Mouse (Mus musculus) lung, postnatal 4 days (tissue): ENCODE measurements around the gene Meis1.

Experiments
- DNase-seq, 2 experiments: peaks; one replicate each; pipeline ENCODE4 v3.0.0; 2021

The Meis1 gene

DNA sequence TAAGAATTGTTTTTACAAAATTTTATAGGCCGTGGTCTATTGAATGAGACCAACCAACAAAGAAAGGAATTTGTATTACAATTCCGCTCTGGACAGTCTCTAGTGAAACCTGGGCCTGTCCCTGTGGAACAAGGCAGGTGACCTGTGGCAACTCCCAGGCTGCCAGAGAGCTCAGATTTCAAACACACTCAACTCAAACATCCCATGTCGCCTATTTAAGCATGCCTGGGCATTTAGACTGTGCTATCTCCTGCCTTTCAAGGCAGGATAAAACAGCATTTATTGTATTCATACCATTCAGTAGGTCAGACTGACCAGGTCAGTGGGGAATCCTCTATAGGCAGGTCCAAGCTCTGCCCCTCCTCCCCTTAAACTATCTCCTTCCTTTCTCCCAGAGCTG, 73.0 kb downstream of the Meis1 start:
- no peak for DNase-seq

DNA sequence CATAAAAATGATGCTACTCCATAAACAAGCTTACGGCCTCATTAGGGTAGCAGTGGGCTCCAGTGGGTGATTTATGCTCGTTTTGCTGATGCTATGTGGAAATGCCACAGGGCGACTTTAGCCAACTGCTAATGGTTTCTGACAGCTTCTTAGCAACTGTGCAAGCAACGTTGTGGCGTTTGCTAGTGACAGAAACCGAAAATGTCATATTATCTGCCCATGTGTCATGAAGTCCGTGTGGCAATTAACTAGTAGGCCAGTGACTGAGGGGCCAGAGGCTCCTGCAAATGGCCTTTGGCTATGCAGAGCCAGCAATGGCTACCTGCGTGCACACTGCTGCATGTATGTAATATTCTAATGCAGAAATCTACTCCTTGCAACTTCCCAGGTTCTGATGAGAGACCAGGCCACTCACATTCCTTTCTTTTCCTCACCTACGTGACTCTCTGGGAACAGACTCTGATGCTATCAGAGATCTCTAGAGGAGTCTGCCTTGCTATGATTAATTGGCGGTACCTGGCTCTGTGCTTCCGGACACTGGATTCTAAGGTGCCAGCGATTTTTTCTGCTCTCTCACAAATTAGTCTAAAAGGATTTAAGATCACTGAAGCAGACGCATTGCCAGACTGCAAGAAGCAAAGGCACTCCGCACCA, 73.7 kb downstream of the Meis1 start:
- DNase-seq: no peak

DNA sequence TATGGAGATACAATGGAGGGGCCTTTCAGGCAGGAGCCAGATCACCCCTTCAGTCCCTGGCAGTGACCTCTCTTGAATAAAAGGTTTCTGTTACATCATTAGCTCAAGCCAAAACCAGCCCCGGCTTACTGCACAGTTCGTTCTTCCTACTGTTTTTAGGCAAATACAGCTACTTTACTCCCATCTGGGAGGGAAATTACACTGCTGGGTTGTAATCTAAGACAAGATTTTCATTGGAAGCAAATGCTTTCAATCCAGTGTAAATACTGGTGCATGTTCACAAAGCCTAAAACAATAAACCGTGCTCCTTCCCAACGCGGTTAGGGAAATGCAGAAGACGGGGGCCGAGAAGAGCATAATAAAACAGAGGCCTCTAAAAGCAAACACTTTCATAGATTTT, 74.6 kb downstream of the Meis1 start:
- no peak for DNase-seq

DNA sequence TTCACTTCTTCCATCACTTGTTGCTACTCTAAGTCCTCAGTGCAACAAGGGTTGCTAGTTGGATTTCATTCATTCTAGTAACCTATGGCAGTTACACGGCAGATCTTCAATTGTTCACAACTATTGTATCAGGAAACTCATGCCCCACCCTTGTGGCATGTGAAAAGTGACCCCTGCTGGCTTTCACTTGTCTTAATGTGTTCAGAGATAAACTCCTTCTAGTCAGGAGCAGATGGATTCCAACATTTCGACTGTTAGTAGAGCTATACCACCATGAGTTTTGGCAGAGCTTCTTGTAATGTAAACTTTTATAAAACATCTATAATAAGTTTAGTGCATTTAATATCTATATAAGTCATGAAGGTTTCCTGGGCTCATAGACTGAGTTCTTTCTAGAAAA, 75.8 kb downstream of the Meis1 start:
- no peak for DNase-seq

DNA sequence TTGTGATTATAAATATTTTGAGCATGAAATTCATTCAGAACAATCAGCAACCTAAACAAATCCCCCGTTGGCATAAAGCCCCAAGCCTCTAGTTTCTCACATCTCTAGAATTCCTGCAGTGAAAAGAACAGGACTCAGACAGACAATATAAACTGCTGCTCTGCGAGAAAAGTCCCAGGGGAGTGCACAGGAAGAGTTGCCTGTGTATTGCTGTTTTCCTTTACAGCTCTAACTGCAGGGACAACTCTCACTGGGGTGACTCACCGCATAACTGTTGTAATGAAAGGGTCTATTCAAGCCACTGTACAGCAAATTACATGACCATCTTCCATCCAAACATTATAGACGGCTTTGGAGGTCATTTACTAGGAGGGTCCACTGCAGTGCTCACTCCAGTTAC, 77.9 kb downstream of the Meis1 start:
- no peak for DNase-seq

DNA sequence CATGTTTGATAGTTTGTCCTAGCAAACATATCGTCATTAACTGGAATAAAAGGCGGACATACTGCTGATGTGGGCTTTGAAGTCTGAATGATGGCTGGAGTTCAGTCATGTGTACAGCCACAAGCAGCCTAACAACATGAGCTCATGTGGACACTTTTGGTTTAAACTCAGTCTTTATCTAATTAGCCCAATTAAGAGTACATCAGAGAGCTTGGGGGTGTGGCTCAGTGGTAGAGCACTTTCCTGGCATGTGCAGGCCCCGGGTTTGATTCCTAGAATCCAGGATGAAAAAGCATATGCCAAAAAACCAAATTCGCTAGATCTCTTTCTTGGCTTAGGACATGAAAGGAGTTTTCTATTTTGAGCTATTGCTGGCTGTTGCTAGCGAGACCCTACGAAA, 83.9 kb downstream of the Meis1 start:
- no peak for DNase-seq

DNA sequence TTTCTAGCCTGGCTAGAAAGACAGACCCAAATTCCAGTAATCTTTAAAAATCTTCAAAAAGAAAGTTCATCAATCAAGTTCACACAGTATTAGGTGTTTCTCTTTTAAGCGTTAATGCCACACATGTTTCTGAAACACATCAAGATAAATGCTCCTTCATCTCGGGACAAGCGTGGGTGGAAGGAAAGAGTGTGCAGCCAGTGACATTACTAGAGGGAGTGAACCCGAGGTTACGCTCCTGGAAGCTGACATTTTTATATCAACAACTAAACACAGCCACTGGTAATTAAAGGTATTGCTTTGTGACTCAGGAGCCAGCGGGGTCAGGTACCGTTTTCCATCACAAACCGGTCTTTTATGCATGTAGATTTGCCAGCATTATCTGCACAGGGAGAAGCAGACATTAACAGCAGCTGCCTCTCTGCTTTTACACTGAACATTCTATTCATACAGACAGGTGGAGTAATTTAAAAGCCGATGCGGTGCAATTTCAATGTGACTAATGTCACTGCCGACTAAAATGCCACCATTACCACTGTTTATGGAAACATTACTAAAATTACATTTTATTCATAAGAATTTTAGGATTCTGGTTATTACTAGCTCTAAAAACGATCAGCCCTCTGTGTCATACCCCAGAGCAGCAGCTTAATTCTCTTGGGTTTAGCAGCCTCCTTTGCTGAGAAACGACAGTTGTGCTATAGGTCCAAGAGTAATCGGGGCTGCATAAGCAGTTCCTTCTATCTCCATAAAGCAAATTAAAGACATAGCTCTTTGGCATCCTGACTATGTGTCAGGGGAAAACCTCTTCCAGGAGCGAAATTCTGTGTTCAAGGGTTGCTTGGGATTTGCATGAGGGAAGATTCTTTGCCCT, 87.5 kb downstream of the Meis1 start:
- DNase-seq: no peak

DNA sequence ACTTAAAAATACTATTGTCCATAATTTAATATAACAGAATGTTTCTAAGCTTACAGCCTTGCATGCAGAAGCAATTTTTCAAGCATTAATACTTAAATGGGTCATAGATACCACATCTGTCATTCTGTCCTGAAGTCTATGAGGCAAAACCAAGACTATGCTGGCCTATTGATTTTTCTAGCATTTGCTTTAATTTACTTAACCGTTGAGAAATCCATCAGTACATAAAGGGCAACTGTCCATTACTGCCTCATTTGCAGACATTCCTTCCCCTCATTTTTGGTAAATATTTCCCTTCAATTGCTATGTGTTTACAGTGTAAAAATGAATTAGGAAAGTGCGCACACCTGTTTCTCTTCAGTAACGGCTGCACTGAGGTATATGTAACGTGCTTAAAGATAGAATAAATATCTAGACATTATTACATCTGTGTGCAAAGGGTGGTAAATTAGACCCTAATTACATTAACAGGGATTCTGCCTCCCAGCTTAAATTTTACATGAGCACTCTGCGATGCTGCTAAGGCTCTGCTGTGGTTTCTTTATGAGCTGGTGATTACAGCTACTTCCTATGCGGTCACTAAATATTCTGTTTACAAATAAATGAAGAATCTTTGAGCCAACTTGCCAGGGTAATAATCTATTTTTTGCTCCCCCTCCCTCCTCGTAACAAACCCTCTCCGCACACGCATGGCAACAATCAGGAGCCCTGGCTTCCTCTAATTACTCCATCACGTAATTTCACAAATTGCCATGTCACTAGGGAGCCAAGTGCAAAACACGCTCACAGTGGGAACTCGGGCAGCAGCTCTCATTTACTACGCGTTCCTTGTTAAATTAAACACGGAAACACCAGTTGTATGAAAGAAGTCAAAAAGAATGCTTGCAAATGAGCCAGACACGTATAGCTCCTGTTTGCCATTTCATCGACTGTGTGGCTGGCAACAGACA, 88.7 kb downstream of the Meis1 start:
- no peak for DNase-seq

DNA sequence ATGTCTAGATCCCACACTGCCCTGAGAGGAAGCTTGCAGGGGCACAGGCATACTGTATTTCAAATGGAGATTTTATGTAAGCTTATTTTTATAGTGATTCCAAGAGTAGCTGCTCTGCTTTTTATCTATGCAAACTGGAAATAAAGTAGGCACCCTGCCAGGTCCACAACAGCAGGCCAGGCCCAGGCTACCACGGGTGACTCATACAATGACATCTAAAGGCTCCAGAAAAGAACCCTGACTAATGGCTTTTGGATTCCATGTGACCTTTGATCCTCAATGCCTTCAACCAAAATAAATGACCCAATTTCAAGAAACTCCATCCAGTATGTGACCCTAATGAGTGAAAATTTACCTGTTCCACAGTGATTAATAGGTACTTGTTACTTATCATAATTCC, 91.4 kb downstream of the Meis1 start:
- DNase-seq: peak; percentile 28 to 34

DNA sequence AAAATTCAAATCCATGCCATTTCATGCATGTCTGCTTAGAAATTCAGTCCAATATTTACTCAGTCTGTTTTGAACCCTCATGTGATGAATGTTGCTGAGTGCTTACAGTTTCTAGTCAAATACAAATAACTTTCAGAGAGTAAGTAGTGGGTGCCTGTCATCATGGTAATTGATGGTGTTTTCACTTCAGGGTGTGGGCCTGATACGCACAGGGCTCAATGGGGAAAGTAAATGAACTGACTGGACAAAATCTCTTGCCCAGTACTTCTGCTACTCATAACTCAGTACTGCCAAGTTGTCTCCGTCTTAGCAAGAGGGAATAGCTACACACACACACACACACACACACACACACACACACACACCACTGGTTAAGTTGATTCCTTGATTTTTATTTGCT, 92.0 kb downstream of the Meis1 start:
- DNase-seq: no peak

DNA sequence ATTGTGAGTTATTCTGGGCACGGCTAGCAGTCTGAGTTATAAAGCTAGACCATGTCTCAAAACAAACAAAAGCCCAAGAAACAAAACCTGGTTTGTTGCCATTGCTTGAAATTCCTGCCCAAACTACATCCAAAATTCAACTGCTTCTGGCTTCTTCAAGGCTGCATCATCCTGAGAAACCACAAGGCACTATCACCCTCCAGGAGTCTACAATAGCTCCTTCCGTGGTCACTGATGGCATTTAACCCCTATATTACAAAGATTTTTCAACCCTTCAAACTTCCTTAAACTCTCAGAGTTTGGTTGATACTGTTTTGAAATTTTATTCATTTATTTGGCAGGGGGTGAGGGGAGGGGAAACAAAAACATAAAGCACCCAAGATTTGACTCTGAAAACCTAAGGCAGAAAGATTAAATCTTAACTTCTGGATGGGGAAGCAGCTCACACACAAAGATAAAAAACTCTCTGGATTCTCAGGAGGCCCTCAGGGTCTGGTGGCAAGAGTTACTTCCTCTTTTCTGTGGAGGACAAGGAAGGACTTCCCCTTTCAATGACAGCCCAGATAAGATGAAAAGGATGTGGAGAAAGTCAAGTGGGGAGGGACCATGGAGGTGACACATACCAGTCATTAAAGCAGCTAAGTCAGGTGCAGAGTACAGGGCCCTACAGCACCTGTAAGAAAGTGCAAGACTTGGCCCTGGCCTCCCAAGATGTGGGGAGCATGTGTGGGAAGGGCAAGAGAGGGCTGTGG, 94.0 kb downstream of the Meis1 start:
- no peak for DNase-seq

DNA sequence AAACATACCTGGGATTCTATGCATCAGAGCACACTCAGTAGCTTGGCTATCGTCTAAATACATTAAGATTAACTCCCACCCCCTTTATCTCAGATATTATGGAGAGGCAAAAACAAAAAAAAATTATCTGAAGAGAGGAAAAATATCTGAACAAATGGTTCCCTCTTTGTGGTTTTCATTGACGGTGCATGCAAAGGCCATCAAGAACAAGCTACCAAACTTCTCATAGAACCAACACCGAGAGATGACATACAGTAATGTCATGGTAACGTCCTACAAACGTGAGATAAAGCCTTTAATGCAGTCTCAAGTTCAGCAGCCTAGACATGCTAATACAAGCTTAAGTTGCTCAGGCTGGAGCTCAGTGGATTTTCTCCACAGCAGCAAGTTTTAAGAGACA, 95.5 kb downstream of the Meis1 start:
- no peak for DNase-seq

DNA sequence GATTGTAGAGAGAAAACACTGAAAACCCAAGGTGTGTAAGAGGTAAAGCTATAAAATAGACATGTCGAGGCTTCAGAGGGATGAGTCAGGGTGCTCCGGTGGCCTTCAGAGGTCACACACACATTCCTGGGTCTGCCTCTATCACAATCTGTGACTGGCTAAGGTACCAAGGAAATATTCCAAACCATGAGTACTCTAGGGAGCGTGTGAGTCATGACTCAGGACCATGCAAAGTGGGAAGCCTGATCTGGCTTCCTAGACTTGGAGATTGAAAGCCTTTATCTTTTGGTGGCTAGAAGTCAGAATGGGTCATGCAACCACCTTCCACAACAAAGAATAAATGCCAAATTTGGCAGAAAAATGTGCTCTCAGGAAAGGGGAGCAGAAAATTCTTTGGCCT, 98.1 kb downstream of the Meis1 start:
- DNase-seq: no peak

DNA sequence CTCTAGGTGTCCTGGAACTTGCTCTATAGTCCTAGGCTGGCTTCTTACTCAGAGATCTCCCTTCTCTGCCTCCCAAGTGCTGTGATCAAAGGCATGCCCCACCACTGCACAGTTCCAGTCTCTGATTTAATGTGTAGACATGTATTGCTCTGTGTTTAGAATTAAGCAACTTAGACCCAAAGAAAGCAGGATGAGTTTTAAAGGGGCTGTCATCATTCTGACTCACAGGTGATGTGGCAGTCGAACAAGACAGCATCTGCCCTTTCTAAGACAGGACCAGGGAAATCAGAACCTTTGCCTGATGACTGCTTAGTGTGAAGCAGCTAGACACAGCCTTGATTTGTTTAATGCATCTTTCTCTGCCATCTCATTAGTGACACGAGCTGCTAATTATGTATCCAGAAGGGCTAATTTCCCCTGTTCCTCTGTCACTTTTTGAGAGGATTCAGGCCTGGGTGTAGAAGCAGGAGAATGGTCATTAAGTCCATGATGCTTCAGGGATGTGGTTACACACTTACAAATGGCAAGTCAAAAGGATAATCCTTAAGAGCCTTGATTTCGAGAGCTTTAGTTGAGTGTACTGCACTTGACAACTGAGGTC, 99.5 kb downstream of the Meis1 start:
- DNase-seq: no peak

DNA sequence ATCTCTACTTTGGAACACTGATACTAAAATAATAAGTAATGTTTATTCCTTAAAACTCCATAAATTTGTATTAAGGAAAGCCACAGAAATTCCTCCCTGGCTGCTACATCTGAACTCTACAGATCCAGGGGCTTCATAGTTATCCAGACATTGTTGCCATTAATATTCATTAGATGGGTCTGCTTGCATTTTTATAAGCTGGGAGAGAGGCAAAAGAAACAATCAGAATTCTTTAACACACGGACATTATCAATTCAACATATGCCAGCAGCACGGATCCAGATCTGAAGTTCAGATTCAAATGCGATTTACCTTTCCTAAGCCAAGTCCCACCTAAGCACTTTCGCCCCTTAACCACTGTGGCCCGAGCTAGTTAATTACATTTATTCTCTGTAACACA, 100.9 kb downstream of the Meis1 start:
- no peak for DNase-seq

DNA sequence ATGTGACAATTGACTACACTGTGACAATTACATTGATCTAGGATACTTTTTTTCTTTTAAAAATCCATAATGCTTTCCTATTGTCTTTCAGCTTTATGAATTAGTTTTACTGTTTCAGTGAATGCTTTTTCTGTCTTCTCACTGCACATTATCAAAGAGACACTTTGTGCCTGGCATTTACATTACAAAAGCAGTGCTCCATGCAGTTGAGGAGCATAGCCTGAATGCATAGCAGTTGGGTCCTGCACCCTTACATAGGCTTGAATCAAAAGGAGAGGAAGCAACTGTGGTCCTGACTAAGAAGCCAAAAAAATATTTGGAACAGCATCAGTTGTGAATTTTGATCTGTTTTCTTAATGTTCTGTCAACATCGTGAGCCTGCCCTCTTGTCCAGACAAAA, 105.5 kb downstream of the Meis1 start:
- no peak for DNase-seq

DNA sequence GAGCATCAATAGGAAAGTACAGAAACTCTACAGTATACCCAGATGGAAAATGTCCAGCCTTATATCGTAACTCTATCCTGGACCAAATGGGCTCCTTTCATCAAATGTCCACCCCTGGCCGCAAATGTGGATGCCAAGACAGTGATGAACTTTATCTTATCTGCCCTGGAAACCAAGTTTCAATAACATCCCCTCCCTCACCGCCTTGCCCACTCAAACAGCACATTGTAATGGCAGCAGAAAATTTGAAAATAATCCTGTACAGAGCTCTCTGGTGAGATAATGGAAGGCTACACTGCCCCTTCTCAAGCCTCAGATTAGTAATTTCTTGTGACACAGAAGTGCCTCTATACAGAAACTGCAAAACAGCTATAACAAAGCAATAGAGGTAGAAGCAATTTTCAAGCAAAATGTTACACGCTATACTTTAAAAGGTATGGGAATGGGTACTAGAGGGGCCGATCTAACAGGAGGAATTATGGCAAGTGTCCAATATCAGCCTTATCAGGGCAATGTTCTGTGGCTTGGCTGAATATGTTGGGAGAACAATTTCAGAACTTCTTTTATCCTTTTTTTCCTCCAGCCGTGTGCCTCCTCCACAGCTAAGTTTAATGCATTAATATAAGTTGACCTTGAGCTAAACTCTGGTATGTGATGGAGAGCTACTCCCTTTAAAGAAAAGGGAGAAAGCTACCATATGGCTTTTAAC, 106.3 kb downstream of the Meis1 start:
- no peak for DNase-seq

DNA sequence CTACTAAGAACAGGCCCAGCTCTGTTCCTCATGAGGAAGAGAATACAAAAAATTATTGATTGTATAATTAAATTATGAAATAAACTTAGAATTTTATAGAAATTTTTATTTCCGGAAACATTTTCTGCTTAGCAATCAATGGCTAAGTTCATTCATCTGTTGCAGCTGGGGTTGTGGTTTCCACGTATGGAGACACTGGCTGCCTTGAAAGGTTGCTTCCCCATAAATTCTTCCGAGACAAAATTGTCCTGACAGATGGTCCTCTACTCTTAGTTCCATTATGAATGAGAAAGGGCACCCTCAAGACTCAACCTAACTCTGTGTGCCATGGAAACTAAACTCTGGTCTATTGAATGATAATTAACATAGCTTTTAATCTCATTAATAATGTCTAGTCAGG, 111.9 kb downstream of the Meis1 start:
- no peak for DNase-seq

DNA sequence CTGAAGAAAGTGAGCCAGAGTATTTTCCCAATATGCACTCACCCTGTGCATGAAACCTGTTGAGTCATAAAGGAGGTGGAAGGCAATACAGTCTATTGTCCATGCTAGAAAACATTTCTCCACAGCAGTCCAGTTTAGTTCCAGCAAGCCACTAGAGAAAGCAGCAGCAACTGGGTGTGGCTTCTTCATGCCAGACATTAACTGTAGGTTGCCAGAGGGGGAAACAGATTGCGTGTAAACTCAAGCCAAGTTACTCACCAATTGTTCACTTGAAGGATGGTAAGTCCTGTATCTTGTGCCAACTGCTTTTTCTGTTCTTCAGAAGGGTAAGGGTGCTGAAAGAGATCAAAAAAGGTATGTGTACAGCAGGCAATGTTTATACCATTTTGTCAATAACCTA, 113.4 kb downstream of the Meis1 start:
- no peak for DNase-seq

DNA sequence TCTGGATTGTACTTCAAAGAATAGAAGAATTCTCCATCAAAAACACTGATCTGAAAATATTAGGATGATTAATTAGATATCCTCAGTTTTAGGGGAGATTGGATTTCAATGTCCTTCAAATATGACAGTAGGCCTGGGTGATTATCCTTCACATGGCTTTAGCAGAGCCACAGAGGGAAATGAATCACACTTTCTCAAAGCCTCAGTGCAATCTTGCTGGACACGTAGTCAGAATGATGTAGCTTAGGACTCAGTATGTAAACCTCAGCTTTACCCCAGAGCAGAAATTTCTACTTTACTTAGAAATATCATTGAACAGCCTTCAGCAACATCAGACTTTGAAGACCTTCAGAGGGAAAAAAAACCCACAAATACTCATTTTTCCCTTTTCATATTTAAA, 113.9 kb downstream of the Meis1 start:
- no peak for DNase-seq

DNA sequence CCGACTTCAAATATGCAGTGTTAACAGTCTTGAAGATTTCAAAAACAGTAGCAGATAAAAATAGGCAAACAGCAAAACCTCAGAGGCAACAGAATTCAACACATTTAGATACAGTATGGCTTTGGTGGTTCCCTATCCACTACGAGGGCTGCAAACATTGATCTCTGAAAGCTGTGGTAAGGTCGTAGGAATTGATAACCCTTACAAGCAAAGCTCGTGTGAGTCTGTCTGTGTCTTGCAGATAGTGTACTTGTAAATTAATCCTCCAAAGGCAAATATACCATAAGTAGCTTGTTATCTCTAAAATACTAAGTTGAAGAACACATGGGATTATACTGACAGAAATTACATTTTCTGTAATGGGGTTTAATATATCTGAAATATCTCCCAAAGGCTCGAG, 114.5 kb downstream of the Meis1 start:
- no peak for DNase-seq

DNA sequence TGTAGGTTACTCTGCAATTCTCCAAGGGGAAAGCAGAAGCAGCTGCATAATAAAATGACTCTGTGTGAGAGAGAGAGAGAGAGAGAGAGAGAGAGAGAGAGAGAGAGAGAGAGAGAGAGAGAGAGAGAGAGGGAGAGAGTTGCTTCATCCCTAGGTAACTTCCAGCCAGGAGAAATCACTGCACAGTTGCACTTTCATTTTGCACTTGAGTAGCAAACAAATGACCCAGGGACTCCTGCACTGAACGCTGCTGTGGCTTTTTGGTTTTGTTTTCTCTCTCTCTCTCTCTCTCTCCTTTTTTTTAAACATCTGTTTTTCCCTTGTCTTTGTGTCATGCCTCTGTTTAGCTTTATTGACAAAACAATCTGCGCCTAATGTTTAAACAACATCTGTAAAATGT, 118.3 kb downstream of the Meis1 start:
- no peak for DNase-seq
